Mouse (Mus musculus) urinary bladder, adult 2 months (tissue): Measurements from ENCODE around the gene Cdk17. TPM values are rescaled to one million over a fixed set of nuclear protein-coding genes. Genes with fewer than 3 reads are reported as not detected.
A peak's percentile ranks its signal among the peaks of the same experiment; 100 is the strongest.

Experiments
- DNase-seq: peaks from one replicate; pipeline ENCODE4 v3.0.0; 2022; ENCODE audit warnings: low spot score
- polyA plus RNA-seq: library from polyadenylated mRNA; depleted of rRNA; stranded (reverse); fragments of >200 nt; gene quantifications from 2 replicates; pipeline ENCODE4 v1.2.3, GENCODE M21; 2012; rRNA removed

Gene Cdk17
- polyA plus RNA-seq, 1 experiment: 27.6 TPM

DNA sequence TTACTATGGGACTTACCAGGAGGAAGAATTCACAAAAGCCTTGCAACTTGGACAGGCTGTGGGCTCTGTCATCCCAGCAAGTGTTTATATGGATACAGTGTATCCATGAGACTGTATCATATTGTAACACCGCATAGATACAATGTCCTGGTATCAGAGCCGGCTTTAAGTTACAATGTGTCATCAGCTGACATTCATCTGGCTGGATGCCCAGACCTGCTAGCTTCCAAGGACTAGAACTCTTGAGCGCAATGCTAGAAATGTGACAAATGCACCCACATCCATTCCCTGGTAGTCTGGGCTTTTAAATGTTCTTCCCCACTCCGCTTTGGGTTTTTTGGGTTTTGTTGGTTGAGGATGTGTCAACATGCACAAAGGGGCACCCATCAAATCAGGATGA, 127.7 kb downstream of the Cdk17 start:
- no peak for DNase-seq

DNA sequence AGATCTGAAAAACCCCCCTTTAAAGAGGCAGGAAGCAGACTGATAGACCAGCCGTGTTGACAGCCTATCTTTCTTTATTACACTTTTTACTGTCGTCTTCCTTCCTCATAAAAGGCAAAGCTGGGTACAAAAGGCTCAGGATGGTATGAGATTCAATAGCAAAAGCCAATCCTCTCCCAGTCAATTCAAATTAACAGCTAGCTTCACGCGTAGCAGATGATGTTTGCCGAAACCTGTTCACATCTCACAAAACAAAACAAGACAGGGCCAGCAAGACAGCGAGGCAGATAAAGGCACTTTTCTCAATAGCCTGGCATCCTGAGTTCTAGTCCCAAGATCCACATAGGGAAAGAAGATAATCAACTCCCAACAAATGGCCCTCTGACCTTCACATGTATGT, 128.7 kb downstream of the Cdk17 start:
- no peak for DNase-seq

DNA sequence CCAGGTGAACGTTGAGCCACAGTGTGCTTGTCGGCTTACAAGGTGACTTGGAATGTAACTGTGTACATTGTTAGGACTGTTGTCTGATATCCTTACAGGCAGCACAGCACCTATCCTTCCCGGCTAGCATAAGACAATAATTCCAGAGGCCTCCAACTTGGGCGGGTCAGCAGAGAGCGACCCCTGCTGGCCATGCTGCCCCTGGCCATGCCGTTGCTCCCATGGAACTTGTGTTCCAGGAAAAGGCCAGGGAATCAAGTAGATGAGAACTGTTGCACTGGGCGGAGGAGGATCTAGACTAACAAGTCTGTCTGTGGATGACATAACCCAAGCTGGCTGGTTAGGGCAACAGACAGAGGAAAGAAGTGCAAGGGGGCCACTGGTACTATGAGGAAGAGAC, 130.7 kb downstream of the Cdk17 start:
- no peak for DNase-seq

DNA sequence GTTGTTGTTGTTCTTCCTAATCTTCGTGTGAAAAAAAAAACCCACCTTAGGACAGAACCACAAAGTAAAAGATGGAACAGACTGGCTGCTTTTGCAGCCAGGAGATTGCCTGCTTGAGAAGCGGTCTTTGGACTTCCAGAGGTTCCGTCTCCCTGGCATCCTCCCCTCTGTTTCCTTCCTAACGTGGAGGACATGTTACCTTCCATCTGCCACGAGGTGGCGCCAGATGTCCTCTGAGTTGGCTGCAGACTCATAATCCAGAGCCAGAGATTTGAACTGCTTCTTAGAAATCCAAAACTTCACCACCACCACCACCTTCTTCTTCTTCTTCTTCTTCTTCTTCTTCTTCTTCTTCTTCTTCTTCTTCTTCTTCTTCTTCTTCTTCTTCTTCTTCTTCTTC, 131.2 kb downstream of the Cdk17 start:
- peak; percentile 67 for DNase-seq

DNA sequence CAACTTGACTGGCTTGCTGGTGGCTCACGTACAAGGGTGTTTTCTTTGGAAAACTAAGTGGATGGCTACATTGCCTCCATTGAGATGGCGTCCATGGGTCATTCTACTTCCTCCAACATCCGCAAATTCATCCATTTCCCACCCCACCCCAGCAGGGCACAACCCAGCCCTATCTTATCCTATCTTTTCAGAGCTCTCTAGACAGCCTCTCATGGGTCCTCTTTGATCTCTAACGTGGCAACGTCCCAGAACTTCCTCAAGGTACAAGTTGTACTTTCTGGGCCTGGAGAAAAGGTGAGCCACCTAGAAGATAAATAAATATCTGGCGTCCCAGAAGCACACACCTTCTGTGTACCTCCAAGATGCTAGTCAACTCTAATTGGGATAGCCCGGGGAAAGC, 132.9 kb downstream of the Cdk17 start:
- no peak for DNase-seq

DNA sequence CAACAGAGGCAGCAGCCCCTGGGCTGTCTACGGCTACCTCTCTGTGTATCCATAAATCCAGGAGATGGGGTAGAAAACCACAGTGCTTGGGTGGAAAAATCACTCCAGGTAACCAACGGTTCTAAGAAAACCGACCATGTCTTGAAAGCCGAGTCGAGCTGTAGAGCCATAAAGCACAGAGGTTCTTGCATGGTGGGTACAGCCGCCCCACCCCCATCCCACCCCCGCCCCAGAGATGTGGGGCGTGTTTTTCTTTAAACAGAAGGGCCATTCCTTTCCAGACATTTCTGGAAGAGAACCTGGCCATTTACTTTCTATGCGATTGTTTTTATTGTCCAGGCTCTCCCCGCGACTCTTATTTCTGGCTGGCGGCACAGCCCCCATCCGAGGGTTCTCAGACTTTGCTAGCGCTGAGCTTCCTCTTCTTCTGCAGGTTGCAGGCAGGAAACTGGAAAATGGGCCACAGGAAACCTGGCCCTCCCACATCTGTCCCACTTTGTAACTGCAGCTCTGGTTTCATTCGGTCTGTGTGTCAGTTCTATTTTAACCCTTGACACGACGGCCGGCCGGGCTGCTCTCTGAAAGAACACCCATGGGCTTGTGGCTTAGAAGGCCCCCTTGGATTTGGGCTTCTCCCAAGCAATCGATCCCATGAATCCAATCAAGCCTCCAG, 134.0 kb downstream of the Cdk17 start:
- no peak for DNase-seq

DNA sequence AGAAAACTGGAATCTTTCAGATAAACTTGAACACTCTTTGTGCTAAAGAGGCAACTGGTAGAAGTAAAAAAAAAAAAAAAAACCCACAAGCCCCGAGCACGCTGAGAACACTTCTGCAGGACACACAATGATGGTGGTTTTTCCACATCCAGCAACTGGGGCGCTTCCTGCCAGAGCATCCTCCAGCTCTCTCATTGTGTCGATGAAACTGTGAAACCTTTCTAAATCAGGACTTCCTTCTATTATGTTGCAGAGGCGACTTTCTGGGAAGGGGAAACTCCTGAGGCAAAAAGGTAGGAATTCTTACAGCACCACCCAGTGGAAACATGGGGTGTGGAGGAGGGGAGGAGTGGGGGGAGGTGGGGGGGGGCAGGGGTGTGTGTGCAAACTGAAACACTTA, 137.1 kb downstream of the Cdk17 start:
- DNase-seq: no peak

DNA sequence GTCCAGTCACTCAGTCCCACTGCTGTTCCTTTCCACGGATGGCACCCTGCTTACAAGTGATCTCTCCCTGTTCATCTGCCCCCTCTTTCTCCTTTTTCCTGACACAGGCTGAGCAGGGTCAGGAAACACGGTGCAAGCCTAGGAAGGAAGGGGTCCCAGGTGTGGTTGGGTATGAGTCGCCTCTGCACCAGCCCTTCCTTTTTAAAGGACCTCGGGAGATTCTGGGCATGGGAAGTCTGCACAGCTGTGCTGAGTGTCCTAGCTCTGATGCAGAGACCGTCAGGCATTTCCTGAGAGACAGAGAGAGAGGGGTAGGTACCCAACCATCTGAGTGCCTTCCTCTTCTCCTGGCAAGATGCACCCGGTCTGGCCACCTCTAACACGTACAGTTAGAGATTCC, 137.5 kb downstream of the Cdk17 start:
- no peak for DNase-seq

DNA sequence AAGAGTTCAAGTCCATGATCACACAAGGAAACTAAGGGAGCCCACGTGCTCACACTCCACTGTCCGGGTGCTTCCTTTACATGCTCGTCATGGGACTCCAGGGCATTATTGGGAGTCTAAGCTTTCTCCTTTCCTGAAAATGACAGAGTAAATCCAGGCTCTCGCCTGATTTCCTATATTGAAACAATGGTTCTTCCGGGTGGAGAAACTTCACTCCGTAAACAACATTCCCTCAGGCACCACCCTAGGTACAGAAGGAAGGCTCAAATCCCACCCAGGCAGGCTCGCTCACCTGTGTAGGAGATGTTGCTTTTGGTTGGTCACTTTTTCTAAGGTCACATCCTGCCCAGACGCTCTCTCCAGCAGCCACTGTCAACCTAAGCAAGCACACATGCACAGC, 141.2 kb downstream of the Cdk17 start:
- DNase-seq: no peak

DNA sequence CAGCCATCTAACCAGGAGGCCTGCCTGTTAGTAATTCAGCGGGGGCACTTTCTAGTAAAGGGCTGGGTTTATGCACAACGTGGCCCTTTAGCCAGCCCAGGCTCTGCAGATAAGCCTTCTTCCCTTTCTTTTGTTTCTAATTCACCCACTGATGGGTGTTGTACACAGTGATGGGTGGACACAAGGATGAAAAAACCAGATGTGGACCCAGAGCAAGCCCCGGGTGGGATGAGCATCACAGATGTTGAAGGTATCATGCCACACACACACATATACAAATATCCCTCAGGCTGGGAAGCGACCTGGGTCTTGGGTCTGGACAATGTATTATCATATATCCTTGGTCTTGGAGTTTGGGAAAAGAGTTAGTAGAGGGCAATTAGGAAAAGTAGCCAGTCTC, 142.6 kb downstream of the Cdk17 start:
- DNase-seq: no peak

DNA sequence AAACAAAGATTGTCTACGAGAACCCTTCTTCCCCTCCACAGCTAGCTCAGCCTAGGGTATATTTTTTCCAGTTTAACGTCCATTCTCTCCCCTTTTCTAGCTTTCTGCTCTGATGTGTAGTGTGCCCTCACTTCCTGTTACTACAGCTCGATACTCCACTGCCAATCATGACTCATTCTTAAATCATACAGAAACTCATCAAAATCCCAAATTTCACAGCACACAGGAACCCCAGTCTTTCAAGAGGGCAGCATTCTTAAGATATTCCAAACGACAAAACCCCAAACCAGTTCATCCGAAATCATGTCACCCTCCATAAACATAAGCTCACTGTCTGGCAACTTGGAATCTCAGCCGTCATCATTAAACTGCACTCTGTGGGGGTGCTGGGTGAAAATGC, 145.3 kb downstream of the Cdk17 start:
- DNase-seq: no peak

DNA sequence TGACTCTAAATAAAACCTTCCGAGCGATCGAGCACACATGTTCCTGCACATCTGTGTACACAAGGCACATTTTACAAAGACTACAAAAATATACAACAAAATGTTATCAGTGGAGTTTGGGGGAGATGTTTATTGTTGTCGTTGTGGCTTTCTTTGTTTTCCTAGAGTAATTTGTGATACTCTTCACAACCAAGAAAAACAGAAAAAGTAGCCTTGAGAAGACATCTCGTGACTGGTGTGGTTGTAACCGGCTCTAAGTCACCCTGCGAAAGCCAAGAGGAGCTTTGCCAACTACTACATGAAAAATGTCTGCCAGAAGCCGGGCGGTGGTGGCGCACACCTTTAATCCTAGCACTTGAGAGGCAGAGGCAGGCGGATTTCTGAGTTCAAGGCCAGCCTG, 145.7 kb downstream of the Cdk17 start:
- DNase-seq: no peak

DNA sequence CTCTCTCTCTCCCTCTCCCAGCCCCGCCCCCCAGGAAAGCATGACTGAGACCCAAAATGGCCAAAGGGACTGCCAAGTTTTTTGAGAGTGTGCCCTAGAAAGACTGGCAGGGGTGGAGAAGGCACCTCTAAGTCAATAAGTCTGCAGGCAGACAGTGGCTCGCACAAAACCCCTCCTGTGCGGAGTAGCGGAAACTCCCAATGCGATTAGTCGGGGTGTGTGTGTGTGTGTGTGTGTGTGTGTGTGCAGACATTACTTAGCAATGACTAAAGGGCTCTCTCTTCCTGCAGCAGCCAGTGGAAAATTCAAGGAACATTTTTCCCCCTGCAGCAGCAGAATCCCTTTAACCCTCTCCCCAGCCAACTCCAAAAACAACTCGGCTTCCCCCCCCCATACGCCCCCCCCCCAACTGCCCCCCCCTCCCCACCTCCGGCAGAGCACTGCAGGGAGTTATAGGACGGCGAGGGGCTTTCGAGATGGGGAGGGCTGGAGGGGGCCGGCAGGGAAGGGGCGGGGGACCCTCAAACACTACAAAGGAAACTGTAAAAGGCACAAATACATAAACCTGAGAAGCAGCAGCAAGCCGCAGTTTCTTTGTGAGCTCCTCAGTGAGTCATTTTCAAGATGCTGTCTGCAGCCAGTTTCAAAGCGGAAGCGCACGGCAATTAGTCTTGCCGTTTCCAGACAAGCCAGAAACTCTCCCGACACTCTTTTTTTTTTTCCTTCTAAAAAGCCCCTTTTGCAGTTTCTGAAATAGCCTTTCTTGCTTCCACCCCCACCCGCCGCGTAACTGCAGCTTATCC, 148.7 kb downstream of the Cdk17 start:
- DNase-seq: no peak

DNA sequence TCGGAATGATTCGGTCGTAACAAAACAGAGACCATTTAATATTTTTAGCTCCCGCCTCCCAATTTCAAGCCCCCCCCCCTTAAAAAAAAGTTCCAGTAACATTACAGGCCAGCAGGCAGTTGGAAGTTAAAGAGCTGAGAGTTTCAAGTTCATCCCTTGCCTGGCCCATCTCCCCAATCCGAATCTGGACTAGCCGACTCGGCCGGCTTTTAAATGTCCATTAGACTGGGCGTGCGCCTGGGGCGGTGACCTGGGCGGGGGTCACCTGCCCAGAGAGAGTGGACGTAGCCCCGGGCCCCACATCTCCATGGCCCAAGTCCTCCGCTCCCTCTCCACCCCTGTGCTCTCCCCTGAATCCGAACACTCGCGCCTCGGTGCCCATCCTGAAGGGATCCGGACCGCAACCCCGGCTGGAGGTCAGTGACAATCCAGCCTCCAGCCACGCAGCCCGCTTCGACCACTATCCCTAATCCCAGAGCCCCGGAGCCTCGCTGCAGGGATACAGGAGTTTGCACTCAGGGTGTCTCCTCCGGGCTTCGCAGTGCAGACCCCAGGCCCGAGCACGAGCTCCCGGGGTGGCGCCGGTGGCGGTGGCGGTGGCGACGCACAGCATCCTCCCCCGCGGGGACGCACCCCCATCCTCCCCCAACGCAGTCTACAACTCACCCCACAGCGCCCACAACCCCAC, 149.4 kb downstream of the Cdk17 start:
- peak; percentile 50 for DNase-seq

DNA sequence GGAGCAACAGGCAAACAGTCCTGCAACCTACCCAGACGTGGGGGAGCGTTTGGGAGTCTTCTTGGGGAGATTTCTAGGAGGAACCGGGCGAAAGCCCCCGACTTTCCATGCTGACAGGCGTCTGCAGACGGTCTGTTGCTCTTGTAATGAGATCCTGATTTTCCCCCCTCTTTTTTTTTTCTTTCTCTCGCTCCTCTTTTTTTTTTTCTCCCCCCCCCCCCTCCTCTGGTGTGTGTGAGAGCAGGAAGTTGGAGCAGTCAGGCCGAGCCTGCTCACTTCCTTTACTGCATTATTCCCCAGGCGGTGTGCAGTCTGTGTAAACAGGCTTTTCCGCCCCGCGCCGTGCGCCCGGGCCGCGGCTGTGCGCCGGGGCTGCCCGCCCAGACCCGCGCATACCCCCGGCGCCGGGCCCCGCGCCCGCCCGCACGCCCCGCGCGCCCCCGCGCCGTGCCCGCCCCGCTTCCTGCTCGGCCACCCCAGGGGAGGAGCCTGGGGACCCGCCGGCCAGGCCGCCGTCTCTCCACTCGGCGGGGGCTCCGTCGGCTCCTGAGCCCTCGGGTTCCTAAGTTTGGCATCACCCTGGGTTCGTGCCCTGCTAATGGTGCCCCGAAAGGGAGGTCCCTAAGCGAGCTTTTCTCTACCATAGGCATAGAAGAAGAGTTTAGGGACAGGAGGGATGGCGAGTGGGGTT, 150.2 kb downstream of the Cdk17 start, which contains the start of gene Elk3:
Gene Elk3, minus strand, starts transcription at position 415 of the 691 bp plus-strand sequence.
- DNase-seq: peak; percentile 50

DNA sequence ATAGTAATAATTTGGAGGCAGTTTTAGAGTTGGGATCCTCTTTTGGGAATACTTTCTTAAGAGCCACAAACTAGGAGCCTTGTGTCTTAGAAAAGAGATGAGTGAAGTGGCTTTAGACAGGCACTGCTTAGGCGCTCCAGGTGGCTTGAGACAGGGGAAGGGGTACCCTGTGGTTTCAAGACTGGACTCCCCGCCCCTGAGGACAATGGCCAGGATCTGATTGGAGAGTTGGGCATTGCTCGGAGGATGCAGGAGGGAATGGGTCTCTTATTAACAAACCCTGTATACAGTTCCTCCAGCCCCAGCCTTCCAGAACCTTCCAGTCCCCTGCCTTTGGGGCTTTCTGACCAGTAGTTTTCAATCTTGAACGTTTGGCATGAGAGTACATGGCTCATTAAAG, 150.9 kb downstream of the Cdk17 start:
- no peak for DNase-seq

Other genes with a start within 250 kb of the Cdk17 start
- 0.01 and 0.18 TPM in 2 replicates for gene Cfap54, start 79.3 kb upstream of the Cdk17 start, polyA plus RNA-seq
- 21.6 and 22.7 TPM in 2 replicates for gene Elk3, start 150.3 kb downstream of the Cdk17 start, polyA plus RNA-seq